Mouse (Mus musculus): Measurements from ENCODE around the gene Rhox2c. TPM values are rescaled to one million over a fixed set of nuclear protein-coding genes. Genes with fewer than 3 reads are reported as not detected.
"Not testable (repeated sequence)": the region's sequence is repeated elsewhere in the genome, so short reads cannot be mapped to it uniquely, and the experiment has no call there.

Rhox2c gene
- total RNA-seq (2021) = not detected
- long read RNA-seq, experiment 1 = 0 reads
- long read RNA-seq, experiment 2 = 0 reads

DNA sequence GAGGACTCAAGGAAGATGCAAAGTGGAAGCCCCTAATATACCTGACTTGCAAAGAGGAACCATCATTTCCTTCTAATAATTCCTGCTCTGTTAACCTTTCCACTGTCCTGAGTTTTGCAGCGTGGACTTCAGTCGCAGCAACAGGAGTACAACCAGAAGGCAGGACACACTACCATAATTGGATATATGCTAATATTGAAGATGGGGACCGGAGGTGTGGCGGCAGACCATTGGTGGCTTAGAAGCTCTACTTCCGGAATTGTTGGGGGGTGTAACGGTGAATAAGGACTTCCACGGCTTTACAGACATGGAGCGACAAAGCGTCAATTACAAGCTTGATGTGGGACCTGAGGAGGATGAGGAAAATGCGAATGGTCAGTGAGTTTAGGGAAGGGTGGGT, at the start of gene Rhox2c:
Gene Rhox2c (plus strand): TSS at position 301 of the 400 bp plus-strand sequence.
- intact Hi-C loops (cut with DNase I); DNase-seq: not testable (repeated sequence)

DNA sequence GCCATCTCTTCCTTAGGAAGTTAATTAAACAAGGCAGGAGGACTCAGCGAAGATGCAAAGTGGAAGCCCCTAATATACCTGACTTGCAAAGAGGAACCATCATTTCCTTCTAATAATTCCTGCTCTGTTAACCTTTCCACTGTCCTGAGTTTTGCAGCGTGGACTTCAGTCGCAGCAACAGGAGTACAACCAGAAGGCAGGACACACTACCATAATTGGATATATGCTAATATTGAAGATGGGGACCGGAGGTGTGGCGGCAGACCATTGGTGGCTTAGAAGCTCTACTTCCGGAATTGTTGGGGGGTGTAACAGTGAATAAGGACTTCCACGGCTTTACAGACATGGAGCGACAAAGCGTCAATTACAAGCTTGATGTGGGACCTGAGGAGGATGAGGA, 41.7 kb upstream of the Rhox2c start, which contains the start of gene Rhox2b:
Gene Rhox2b (plus strand): TSS at position 301 of the 400 bp plus-strand sequence.
- intact Hi-C loops (cut with DNase I); DNase-seq: not testable (repeated sequence)

DNA sequence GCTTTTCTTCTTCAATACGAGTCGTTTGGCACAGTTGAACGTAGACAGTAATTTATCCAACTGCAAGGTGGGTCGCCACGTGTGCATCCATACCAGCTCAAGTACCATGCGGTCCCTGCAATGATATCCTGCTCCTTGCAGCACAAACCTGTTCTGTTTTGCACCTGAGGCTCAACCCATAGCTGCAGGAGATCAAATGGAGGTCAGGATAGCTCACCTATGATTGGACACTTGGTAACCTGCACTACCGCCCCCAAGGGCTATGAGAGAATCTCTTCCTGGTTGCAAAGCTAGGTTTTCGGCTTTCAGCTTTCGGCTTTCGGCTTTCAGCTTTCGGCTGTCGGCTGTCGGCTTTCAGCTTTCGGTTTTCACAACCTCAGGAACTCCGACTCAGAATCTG, 21.3 kb upstream of the Rhox2c start, which contains the start of gene Rhox4b:
Gene Rhox4b (plus strand): TSS at position 301 of the 400 bp plus-strand sequence.
- DNase-seq; intact Hi-C loops (cut with DNase I): not testable (repeated sequence)

DNA sequence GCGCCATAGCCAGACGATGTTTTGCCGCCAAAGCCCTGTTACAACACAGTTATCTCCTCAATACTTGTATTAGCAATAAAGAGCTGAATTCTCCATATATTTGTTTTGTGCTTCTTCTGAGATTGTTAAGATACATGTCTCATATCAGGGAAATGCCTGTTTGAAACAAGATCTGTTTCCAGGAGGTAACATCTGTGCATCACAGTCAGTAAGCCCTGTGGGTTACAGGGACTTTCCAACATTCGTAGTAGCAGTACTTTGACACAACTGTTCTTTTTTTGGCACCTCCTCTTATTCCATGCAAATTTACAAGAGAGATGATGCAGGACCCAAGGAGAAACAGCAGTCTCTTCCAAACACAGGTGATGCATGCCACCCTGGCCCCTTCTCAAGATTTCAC, 4.8 kb downstream of the Rhox2c start, which contains the start of gene Rhox3c:
Gene Rhox3c (plus strand): TSS at position 301 of the 400 bp plus-strand sequence.
- DNase-seq; intact Hi-C loops (cut with DNase I): not testable (repeated sequence)

DNA sequence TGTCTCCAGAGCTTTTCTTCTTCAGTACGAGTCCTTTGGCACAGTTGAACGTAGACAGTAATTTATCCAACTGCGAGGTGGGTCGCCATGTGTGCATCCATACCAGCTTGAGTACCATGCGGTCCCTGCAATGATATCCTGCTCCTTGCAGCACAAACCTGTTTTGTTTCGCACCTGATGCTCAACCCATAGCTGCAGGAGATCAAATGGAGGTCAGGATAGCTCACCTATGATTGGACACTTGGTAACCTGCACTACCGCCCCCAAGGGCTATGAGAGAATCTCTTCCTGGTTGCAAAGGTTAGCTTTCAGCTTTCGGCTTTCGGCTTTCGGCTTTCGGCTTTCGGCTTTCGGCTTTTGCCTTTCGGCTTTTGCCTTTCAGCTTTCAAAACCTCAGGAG, 26.6 kb downstream of the Rhox2c start, which contains the start of gene Rhox4c:
Gene Rhox4c (plus strand): TSS at position 301 of the 400 bp plus-strand sequence.
- DNase-seq; intact Hi-C loops (cut with DNase I): not testable (repeated sequence)

DNA sequence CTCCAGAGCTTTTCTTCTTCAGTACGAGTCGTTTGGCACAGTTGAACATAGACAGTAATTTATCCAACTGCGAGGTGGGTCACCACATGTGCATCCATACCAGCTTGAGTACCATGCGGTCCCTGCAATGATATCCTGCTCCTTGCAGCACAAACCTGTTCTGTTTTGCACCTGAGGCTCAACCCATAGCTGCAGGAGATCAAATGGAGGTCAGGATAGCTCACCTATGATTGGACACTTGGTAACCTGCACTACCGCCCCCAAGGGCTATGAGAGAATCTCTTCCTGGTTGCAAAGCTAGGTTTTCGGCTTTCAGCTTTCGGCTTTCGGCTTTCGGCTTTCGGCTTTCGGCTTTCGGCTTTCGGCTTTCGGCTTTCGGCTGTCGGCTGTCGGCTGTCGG, 60.6 kb downstream of the Rhox2c start, which contains the start of gene Rhox4d:
Gene Rhox4d (plus strand): TSS at position 301 of the 400 bp plus-strand sequence.
- DNase-seq; intact Hi-C loops (cut with DNase I): not testable (repeated sequence)

Other genes starting within 250 kb of the Rhox2c start
- not detected for gene Gm9, start 242.6 kb upstream of the Rhox2c start, total RNA-seq (2021)
- gene Rhox1, start 231.4 kb upstream of the Rhox2c start, total RNA-seq (2021) = not detected
- not detected for gene Rhox2a, start 208.7 kb upstream of the Rhox2c start, total RNA-seq (2021)
- gene Rhox3a, start 203.8 kb upstream of the Rhox2c start, total RNA-seq (2021) = not detected
- not detected for gene Rhox4a, start 188.3 kb upstream of the Rhox2c start, total RNA-seq (2021)
- not detected for gene Rhox3a2, start 73.7 kb upstream of the Rhox2c start, total RNA-seq (2021)
- gene Rhox4a2, start 62.8 kb upstream of the Rhox2c start, total RNA-seq (2021) = not detected
- not detected for gene Rhox2b, start 41.6 kb upstream of the Rhox2c start, total RNA-seq (2021)
- gene Rhox4b, start 21.2 kb upstream of the Rhox2c start, total RNA-seq (2021) = not detected
- not detected for gene Rhox3c, start 4.9 kb downstream of the Rhox2c start, total RNA-seq (2021)
- not detected for gene Rhox4c, start 26.7 kb downstream of the Rhox2c start, total RNA-seq (2021)
- not detected for gene Rhox2d, start 39.7 kb downstream of the Rhox2c start, total RNA-seq (2021)
- not detected for gene Rhox4d, start 60.7 kb downstream of the Rhox2c start, total RNA-seq (2021)
- gene Rhox2e, start 76.8 kb downstream of the Rhox2c start, total RNA-seq (2021) = not detected
- gene Rhox3e, start 88.3 kb downstream of the Rhox2c start, total RNA-seq (2021) = under 1 TPM in 1 of 2 experiments, not detected in 1; 0.76 TPM
- not detected for gene Rhox4e, start 103.7 kb downstream of the Rhox2c start, total RNA-seq (2021)
- gene Rhox2f, start 117.7 kb downstream of the Rhox2c start, total RNA-seq (2021) = not detected
- not detected for gene Rhox3f, start 127.3 kb downstream of the Rhox2c start, total RNA-seq (2021)
- not detected for gene Rhox4f, start 154.0 kb downstream of the Rhox2c start, total RNA-seq (2021)
- not detected for gene Rhox3g, start 174.9 kb downstream of the Rhox2c start, total RNA-seq (2021)
- gene Rhox2g, start 189.8 kb downstream of the Rhox2c start, total RNA-seq (2021) = not detected
- gene Rhox4g, start 197.6 kb downstream of the Rhox2c start, total RNA-seq (2021) = not detected
- not detected for gene Rhox3h, start 215.1 kb downstream of the Rhox2c start, total RNA-seq (2021)
- gene Rhox2h, start 219.6 kb downstream of the Rhox2c start, total RNA-seq (2021) = not detected

Measured in gastrocnemius, postnatal 36 days (tissue).